Mouse (Mus musculus): ENCODE results near the gene Arid3c. TPM values are rescaled to one million over a fixed set of nuclear protein-coding genes. Genes with fewer than 3 reads are reported as not detected.
"Not testable (repeated sequence)": the region's sequence is repeated elsewhere in the genome, so short reads cannot be mapped to it uniquely, and the experiment has no call there.

Arid3c gene
- polyA plus RNA-seq, 1 experiment from 2014 or later: not detected

DNA sequence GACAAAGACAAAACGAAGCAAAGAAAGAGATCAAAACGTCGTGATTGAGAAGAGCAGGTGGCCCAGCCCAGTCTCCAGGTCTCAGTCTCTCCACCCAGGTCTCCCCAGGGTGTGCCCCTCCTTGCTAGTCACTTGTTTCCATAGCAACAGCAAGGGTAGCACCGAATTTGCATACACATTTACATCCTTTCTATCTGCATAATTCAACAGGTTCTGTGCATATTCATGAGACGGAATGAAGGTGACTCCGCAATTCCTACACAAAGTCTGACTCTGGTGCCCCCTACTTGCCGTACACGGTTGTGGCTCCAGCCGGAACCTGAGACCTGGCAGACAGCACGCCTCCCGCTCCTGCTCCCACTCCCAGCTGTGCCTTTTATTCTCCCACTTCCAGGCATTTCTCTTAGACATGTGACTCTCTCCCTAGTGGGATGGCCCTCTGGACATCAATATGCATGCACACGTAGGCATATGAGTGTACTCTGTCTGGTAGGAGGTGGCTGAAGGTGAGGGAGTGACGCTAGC lies 23.9 kb downstream of the Arid3c start:
- Histone ChIP-seq H3K9ac (replicated peaks; ENCODE audit: low read depth, low read length) (no peak overlapping the region), H3K36me3 (ENCODE audit: control insufficient read depth, insufficient read depth, low read length) (0 out of 2 replicates have a peak, but pooled peaks cover 10% of the 10 kb centered on the region), H3K27ac (ENCODE audit: low read length) (no peak overlapping the region), H3K4me1 (ENCODE audit: control insufficient read depth, insufficient read depth, low read length) (peaks cover 8% of the 10 kb centered on the region), H3K4me3 (ENCODE audit: low read depth, low read length) (no peak overlapping the region), H3K27me3 (ENCODE audit: control insufficient read depth, insufficient read depth, low read length) (no peaks in the 10 kb centered on the region), H3K9me3 (ENCODE audit: control insufficient read depth, low read depth, low read length) (no peaks in the 10 kb centered on the region), H3K4me2 (replicated peaks; ENCODE audit: low read depth, low read length) (no peak overlapping the region)
- WGBS: 2% methylated on average over 13 of the region's 13 CpGs
- ATAC-seq (ENCODE audit: insufficient number of reproducible peaks, insufficient read depth, low FRiP score, low read depth): peak; percentile 33; the same call in 1 of the 2 replicates

DNA sequence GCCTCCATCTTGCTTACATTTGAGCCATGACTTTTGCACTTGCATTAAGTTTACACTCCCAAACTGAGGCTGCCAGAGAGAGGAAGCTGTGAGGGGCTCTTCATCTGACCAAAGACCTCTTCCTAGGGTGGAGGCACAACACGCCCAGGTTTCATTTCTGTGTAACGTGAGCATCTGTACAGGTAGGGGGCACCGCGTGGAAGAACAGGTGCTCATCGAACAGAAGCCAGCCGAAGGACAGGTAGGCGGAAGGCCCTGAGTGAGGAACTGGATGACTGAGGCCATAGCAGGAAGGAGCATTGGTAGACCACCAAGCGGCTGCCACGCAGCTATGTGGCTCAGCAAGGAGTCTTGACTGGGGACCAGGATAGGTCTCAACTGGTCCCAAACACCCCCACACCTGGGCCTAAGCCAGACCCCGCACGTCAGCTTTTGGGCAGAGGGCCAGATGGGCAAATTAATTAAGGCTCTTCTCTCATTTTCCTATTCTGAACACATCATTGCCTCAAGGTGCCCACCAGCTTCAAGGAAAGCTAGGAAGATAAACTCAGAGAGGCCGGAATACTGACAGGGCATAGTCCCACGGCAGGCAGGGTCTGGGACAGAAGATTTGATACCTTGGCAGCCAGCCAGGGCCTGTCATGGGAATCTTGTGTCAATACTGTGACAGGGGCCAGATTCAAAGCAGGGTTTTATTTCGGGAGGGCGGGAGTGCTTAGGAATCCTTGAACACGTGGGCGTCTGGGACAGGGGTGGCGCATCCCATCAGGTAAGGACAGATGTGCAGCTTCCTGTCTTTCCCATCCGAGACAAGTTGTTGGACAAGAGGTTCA lies 24.8 kb downstream of the Arid3c start:
- H3K4me3 ChIP-seq (ENCODE audit: low read depth, low read length): no peak overlapping the region
- H3K36me3 ChIP-seq (ENCODE audit: control insufficient read depth, insufficient read depth, low read length): 0 out of 2 replicates have a peak, but pooled peaks cover 4% of the 10 kb centered on the region
- no peak overlapping the region for H3K27ac ChIP-seq (ENCODE audit: low read length)
- peaks cover 4% of the 10 kb centered on the region; the same call in 1 of the 2 replicates for H3K4me1 ChIP-seq (ENCODE audit: control insufficient read depth, insufficient read depth, low read length)
- H3K9ac ChIP-seq (replicated peaks; ENCODE audit: low read depth, low read length): no peak overlapping the region
- no peak for ATAC-seq (ENCODE audit: insufficient number of reproducible peaks, insufficient read depth, low FRiP score, low read depth)
- H3K4me2 ChIP-seq (replicated peaks; ENCODE audit: low read depth, low read length): no peak overlapping the region
- no peaks in the 10 kb centered on the region for H3K9me3 ChIP-seq (ENCODE audit: control insufficient read depth, low read depth, low read length)
- 66% methylated on average over 19 of the region's 19 CpGs for WGBS
- no peaks in the 10 kb centered on the region for H3K27me3 ChIP-seq (ENCODE audit: control insufficient read depth, insufficient read depth, low read length)

DNA sequence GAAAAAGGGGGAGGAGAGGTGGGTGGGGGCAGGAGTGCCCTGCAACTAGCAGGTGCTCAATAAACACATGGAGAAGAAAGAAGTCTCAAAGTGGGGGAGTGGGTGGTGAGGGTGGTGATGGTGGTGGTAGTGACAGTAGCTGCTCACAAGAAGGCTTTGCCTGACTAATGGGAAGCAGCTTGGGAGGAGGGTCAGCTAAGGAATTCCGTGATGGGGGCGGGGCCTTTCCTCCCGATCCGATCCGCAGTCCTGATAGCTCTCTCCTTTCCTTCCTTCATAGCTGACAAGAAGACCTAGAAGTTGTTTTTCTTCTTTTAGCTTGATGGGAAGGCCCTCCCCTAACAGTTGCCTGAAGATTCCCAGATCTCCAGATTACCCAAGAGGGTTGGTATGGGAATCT lies 26.3 kb downstream of the Arid3c start:
- no peak overlapping the region for H3K27ac ChIP-seq (ENCODE audit: low read length)
- H3K9me3 ChIP-seq (ENCODE audit: control insufficient read depth, low read depth, low read length): no peaks in the 10 kb centered on the region
- H3K4me2 ChIP-seq (replicated peaks; ENCODE audit: low read depth, low read length): no peak overlapping the region
- 6% methylated on average over 5 of the region's 5 CpGs for WGBS
- no peaks in the 10 kb centered on the region for H3K36me3 ChIP-seq (ENCODE audit: control insufficient read depth, insufficient read depth, low read length)
- ATAC-seq (ENCODE audit: insufficient number of reproducible peaks, insufficient read depth, low FRiP score, low read depth): no peak
- H3K4me3 ChIP-seq (ENCODE audit: low read depth, low read length): no peak overlapping the region
- H3K4me1 ChIP-seq (ENCODE audit: control insufficient read depth, insufficient read depth, low read length): peaks cover 4% of the 10 kb centered on the region; the same call in 1 of the 2 replicates
- H3K27me3 ChIP-seq (ENCODE audit: control insufficient read depth, insufficient read depth, low read length): no peaks in the 10 kb centered on the region
- no peak overlapping the region for H3K9ac ChIP-seq (replicated peaks; ENCODE audit: low read depth, low read length)

DNA sequence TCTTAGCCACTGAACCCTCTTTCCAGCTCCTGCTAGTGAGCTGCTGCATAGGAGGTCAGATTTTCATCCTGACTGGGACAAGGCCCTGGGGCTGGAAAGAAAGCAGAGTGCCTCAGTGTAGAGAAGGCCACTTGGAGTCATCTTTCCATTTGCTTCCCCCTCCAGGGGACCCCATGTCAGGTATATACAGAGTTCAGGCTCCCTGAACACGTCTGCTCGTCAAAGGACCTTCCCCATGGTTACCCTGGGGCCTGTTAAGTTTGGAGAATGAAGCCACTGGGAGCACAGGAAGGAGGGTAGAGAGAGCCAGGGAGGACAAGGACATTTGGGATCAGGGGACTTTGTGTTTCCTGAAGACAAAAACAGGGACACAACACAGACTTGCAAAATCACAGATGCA lies 28.7 kb downstream of the Arid3c start:
- not testable (repeated sequence) for H3K4me3 ChIP-seq (ENCODE audit: low read depth, low read length); H3K9ac ChIP-seq (replicated peaks; ENCODE audit: low read depth, low read length); H3K9me3 ChIP-seq (ENCODE audit: control insufficient read depth, low read depth, low read length); ATAC-seq (ENCODE audit: insufficient number of reproducible peaks, insufficient read depth, low FRiP score, low read depth); H3K4me2 ChIP-seq (replicated peaks; ENCODE audit: low read depth, low read length); H3K27me3 ChIP-seq (ENCODE audit: control insufficient read depth, insufficient read depth, low read length); H3K36me3 ChIP-seq (ENCODE audit: control insufficient read depth, insufficient read depth, low read length); H3K27ac ChIP-seq (ENCODE audit: low read length); H3K4me1 ChIP-seq (ENCODE audit: control insufficient read depth, insufficient read depth, low read length)
- WGBS: 64% methylated on average over 2 of the region's 2 CpGs

DNA sequence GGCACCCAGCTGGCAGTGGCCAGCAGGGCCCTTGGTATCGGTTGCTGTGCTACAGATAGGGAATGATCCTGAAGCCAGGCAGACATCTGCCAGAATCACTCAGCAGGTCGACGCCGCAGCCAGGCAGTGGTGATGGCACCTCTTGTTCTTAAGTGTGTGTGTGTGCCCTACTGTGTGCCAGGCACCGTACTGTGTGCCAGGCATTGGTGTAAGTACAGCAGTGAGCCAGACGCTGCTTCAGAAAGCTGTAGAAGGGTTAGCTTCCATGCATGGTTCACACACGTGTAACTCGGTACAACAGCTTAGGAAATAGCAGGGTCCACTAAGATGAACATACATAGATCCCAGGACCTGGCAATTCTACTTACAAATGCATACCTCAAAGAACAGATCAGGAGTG lies 30.7 kb downstream of the Arid3c start:
- WGBS: 75% methylated on average over 1 of the region's 8 CpGs
- ATAC-seq (ENCODE audit: insufficient number of reproducible peaks, insufficient read depth, low FRiP score, low read depth): not testable (repeated sequence)

DNA sequence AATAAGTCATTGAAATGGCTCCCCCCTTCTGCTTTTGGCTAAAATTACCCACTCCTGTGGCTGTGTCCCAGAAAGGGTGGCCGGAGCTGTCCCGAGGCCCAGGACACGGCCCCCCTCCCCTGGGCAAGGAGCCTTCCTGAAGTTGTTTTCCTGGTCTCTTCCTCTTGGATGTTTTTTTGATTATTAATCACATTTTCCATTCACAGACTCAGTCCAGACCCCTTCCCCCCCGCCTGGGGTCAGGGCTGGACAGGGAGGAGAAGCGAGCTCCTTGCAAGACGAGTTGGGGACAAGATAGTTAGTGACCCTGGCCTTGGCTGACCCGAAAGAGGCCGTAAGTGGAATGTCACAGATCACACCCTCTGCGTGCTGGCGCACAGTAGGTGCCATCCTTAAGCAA lies 31.2 kb downstream of the Arid3c start, which contains the start of gene Il11ra1:
Il11ra1 (plus strand) TSS at position 207 of the 400 bp plus-strand sequence.
- not testable (repeated sequence) for H3K4me1 ChIP-seq (ENCODE audit: control insufficient read depth, insufficient read depth, low read length); H3K9me3 ChIP-seq (ENCODE audit: control insufficient read depth, low read depth, low read length); H3K4me2 ChIP-seq (replicated peaks; ENCODE audit: low read depth, low read length); ATAC-seq (ENCODE audit: insufficient number of reproducible peaks, insufficient read depth, low FRiP score, low read depth); H3K4me3 ChIP-seq (ENCODE audit: low read depth, low read length); H3K27me3 ChIP-seq (ENCODE audit: control insufficient read depth, insufficient read depth, low read length); H3K27ac ChIP-seq (ENCODE audit: low read length); H3K9ac ChIP-seq (replicated peaks; ENCODE audit: low read depth, low read length); H3K36me3 ChIP-seq (ENCODE audit: control insufficient read depth, insufficient read depth, low read length)
- WGBS: 69% methylated on average over 10 of the region's 10 CpGs

More for the DNA sequence above, 30.7 kb downstream of the Arid3c start:
- H3K4me3 ChIP-seq (ENCODE audit: low read depth, low read length); H3K4me2 ChIP-seq (replicated peaks; ENCODE audit: low read depth, low read length); H3K4me1 ChIP-seq (ENCODE audit: control insufficient read depth, insufficient read depth, low read length); H3K27me3 ChIP-seq (ENCODE audit: control insufficient read depth, insufficient read depth, low read length); H3K36me3 ChIP-seq (ENCODE audit: control insufficient read depth, insufficient read depth, low read length); H3K9ac ChIP-seq (replicated peaks; ENCODE audit: low read depth, low read length); H3K27ac ChIP-seq (ENCODE audit: low read length); H3K9me3 ChIP-seq (ENCODE audit: control insufficient read depth, low read depth, low read length): not testable (repeated sequence)

DNA sequence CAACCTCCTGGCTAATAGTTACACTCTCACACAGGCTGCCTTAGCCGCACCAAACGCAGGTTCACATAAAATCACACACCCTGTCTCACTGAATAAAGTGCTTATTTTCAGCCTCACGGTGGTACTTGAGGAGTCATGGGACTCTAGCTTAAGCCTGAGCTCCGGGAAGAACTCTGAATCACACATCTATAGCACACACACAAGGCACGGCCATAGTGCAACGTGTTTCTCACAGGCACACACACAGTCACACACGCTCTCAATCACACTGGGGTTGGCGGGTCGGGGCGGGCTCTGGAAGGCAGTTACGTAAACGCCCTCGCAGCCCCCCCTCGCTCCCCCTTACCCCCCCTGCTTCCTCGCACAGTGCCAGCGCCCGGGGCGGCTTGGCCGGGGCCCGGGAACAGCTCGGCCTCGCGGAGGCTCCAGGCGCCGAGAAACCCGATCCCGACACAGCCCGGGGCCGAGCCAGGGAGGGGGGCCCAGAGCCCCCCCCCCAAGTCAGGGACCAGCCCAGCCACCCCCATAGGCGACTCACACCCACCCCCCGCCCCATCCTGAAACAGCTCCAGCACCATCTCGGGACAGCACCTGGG lies 32.4 kb downstream of the Arid3c start:
- not testable (repeated sequence) for ATAC-seq (ENCODE audit: insufficient number of reproducible peaks, insufficient read depth, low FRiP score, low read depth)

DNA sequence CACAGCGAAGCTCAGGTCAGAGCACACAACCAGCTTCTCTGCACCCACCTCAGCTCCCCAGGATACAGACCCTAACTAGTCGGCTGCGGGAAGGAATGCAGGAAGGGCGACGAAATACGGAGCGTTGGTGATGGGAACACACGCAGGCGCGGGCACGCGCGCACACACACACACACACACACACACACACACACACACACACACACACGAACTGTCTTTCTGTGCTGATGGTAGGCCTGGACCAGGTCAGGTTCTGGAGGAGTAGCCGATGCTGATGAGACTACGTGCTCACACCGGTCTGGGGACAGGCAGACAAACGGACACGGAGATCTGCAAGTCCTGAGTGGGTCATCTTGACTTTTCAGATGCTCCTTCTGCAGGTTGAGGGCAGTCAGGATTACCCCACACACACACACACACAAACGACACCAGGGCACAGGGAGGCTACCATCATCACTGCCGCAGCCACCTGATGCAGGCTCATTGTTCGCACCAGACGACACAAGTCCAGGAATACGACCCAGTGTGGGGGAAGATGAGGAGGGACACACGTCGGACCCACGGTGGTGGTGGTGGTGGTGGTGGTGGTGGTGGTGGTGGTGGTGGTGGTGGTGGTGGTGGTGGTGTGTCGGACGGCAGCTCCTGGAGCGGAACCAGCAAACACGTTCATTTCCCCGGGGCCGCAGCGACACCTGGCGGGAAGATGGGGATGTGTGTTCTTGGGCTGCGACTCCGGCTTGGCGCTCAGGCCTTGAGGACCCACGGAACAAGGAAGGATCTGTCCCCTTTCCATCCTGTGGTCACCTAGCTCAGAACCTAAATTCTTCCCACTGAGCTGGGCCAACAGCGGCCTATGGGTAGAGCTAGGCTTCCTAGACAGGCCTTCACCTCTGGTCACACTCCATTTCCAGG lies 33.8 kb downstream of the Arid3c start, which contains the start of gene Cntfr:
Cntfr (minus strand) TSS at position 160 of the 912 bp plus-strand sequence.
- not testable (repeated sequence) for H3K27ac ChIP-seq (ENCODE audit: low read length); H3K4me1 ChIP-seq (ENCODE audit: control insufficient read depth, insufficient read depth, low read length); H3K27me3 ChIP-seq (ENCODE audit: control insufficient read depth, insufficient read depth, low read length); H3K9me3 ChIP-seq (ENCODE audit: control insufficient read depth, low read depth, low read length); ATAC-seq (ENCODE audit: insufficient number of reproducible peaks, insufficient read depth, low FRiP score, low read depth); H3K4me2 ChIP-seq (replicated peaks; ENCODE audit: low read depth, low read length); H3K36me3 ChIP-seq (ENCODE audit: control insufficient read depth, insufficient read depth, low read length); H3K9ac ChIP-seq (replicated peaks; ENCODE audit: low read depth, low read length); H3K4me3 ChIP-seq (ENCODE audit: low read depth, low read length)
- WGBS: 16% methylated on average over 32 of the region's 40 CpGs

More for the DNA sequence above, 32.4 kb downstream of the Arid3c start:
- H3K9ac ChIP-seq (replicated peaks; ENCODE audit: low read depth, low read length); H3K36me3 ChIP-seq (ENCODE audit: control insufficient read depth, insufficient read depth, low read length); H3K9me3 ChIP-seq (ENCODE audit: control insufficient read depth, low read depth, low read length); H3K27me3 ChIP-seq (ENCODE audit: control insufficient read depth, insufficient read depth, low read length); H3K4me2 ChIP-seq (replicated peaks; ENCODE audit: low read depth, low read length); H3K27ac ChIP-seq (ENCODE audit: low read length); H3K4me1 ChIP-seq (ENCODE audit: control insufficient read depth, insufficient read depth, low read length); H3K4me3 ChIP-seq (ENCODE audit: low read depth, low read length): not testable (repeated sequence)
- WGBS: 8% methylated on average over 17 of the region's 32 CpGs
